Mouse (Mus musculus): ENCODE measurements around the gene Tmem182. TPM values are rescaled to one million over a fixed set of nuclear protein-coding genes. Genes with fewer than 3 reads are reported as not detected.

Tmem182 gene
- not detected in 2 replicates for total RNA-seq (2012; rRNA removed)
- total RNA-seq (2014; rRNA removed) = not detected in 2 replicates
- polyA plus RNA-seq (2012; ENCODE audit: insufficient read length, low read depth) = not detected in 2 replicates

DNA sequence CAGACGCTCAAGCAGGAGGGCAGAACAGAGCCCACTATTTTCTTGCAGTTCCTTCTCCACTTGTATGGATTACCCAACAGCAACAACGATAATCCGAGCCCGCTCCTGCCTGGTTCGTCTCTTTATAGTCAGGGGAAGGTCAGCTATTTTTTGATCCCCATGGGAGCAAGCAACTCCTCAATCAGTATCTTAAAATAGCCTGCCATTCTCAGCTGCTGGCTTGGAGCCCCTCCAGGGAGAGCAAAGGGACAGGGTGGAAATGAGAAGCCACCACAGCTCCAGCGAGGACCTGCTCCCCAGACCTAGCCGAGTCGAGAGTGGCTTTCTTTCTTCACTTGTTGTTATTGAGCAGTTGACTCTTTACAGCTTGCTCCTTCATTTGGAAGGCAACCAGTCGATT, at the start of gene Tmem182:
Gene Tmem182 (plus strand): TSS at position 251 of the 400 bp plus-strand sequence.
- H3K9me3 ChIP-seq (replicated peaks; ENCODE audit: low read length) = peaks cover 51% of the 10 kb centered on the region
- H3K79me2 ChIP-seq (replicated peaks; ENCODE audit: control insufficient read depth, extremely low read depth, insufficient read depth, poor library complexity, severe bottlenecking) = no peaks in the 10 kb centered on the region
- H3K27ac ChIP-seq (ENCODE audit: insufficient read depth, low read depth) = no peak within 1 kb of the TSS
- H3K4me3 ChIP-seq (replicated peaks in 1 of 3; ENCODE audit: low read depth in 2 of 3, low read length in 2 of 3, poor library complexity in 1 of 3) = no peak within 1 kb of the TSS
- TF ChIP-seq MXI1 (IDR thresholded peaks at IDR 0.05; ENCODE audit: low read depth, low read length) = no peak
- no peak for TF ChIP-seq TBP (conservative IDR thresholded peaks at IDR 0.05; ENCODE audit: low read depth, low read length)
- TF ChIP-seq MYC (IDR thresholded peaks at IDR 0.05; ENCODE audit: low read depth, low read length) = no peak
- no peak for TF ChIP-seq POLR2A (IDR thresholded peaks at IDR 0.05; ENCODE audit: low read depth, low read length)
- no peak for TF ChIP-seq KAT2A (IDR thresholded peaks at IDR 0.05; ENCODE audit: insufficient replicate concordance, low read length)
- no peak for TF ChIP-seq TCF12 (IDR thresholded peaks at IDR 0.05; ENCODE audit: low read depth, low read length)
- TF ChIP-seq ETS1 (conservative IDR thresholded peaks at IDR 0.05; ENCODE audit: low read depth, low read length) = no peak
- TF ChIP-seq ZC3H11A (IDR thresholded peaks at IDR 0.05; ENCODE audit: low read depth, low read length) = no peak
- TF ChIP-seq POLR2AphosphoS2 (IDR thresholded peaks at IDR 0.05; ENCODE audit: low read depth, low read length) = no peak
- no peaks in the 10 kb centered on the region for H3K4me1 ChIP-seq (ENCODE audit: control insufficient read depth in 1 of 2, insufficient read depth in 2 of 2)
- DNase-seq (ENCODE audit: extremely low read depth) = no peak
- no peaks in the 10 kb centered on the region for H3K27me3 ChIP-seq (replicated peaks)
- H3K36me3 ChIP-seq (replicated peaks in 1 of 2; ENCODE audit: control insufficient read depth in 1 of 2, insufficient read depth in 1 of 2, low read length in 1 of 2) = no peaks in the 10 kb centered on the region
- dilution Hi-C loops (cut with MboI; ENCODE audit: extremely low pct_ligation_motif_present, extremely low pct_unique_long_range_greater_than_20kb, low sequenced_read_pairs) (no loop called here), in situ Hi-C loops (cut with MboI; ENCODE audit: low pct_ligation_motif_present, low pct_unique_long_range_greater_than_20kb, low sequenced_read_pairs) (no loop called here)
- no peak within 1 kb of the TSS for H3K9ac ChIP-seq (ENCODE audit: insufficient read depth, low read depth)
- no peak within 1 kb of the TSS for H3K4me2 ChIP-seq (ENCODE audit: insufficient read depth, low read depth, poor library complexity, severe bottlenecking)

DNA sequence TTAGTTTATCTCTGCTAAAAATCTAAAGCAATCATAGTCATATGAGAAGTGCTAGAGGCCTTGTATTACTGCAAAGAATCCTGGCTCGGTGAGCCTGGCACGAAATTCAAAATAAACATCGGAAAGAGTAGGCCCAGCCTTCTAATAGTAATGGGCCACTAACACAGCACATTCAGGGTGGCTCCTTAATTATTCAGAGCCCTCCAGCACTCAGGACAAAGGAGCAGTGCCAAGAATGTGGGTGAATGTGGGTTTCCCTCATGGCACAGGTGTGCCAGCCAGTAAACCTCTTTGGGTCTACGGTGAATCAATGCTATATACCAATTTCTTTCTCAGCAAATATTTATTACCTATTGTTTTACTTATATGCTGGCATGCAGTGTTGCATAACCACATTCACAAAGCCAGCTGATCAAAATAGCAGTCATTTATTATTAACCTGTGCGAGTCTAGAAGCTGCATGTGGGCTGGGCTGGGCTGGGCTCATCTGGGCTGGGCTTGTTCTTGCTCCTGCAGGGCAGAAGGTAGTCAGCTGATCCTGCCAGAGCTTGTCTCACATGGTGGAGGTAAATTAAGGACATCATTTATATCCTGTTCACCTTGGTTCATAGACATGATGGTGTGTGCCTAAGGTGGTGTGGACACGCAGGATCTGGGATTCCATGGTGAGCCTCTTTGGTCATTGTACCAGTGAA, 45.5 kb upstream of the Tmem182 start:
- Histone ChIP-seq H3K4me3 (replicated peaks in 1 of 3; ENCODE audit: low read depth in 2 of 3, low read length in 2 of 3, poor library complexity in 1 of 3) (no peak overlapping the region), H3K27me3 (replicated peaks) (no peaks in the 10 kb centered on the region), H3K4me2 (ENCODE audit: insufficient read depth, low read depth, poor library complexity, severe bottlenecking) (no peak overlapping the region), H3K4me1 (ENCODE audit: control insufficient read depth in 1 of 2, insufficient read depth in 2 of 2) (no peaks in the 10 kb centered on the region), H3K79me2 (replicated peaks; ENCODE audit: control insufficient read depth, extremely low read depth, insufficient read depth, poor library complexity, severe bottlenecking) (no peaks in the 10 kb centered on the region), H3K36me3 (replicated peaks in 1 of 2; ENCODE audit: control insufficient read depth in 1 of 2, insufficient read depth in 1 of 2, low read length in 1 of 2) (no peaks in the 10 kb centered on the region), H3K27ac (ENCODE audit: insufficient read depth, low read depth) (no peak overlapping the region), H3K9me3 (replicated peaks; ENCODE audit: low read length) (peaks cover 68% of the 10 kb centered on the region), H3K9ac (ENCODE audit: insufficient read depth, low read depth) (no peak overlapping the region)
- no peak for DNase-seq (ENCODE audit: extremely low read depth)
- in situ Hi-C loops (cut with MboI; ENCODE audit: low pct_ligation_motif_present, low pct_unique_long_range_greater_than_20kb, low sequenced_read_pairs) (no loop called here), dilution Hi-C loops (cut with MboI; ENCODE audit: extremely low pct_ligation_motif_present, extremely low pct_unique_long_range_greater_than_20kb, low sequenced_read_pairs) (no loop called here)
- TF ChIP-seq MEF2A (IDR thresholded peaks at IDR 0.05; ENCODE audit: borderline replicate concordance, low read depth, low read length) (no peak), CHD2 (IDR thresholded peaks at IDR 0.05; ENCODE audit: low read length) (no peak), HCFC1 (IDR thresholded peaks at IDR 0.05; ENCODE audit: low read depth, low read length) (no peak), POLR2A (IDR thresholded peaks at IDR 0.05; ENCODE audit: low read depth, low read length) (no peak), CHD1 (IDR thresholded peaks at IDR 0.05; ENCODE audit: low read depth, low read length) (no peak), NELFE (IDR thresholded peaks at IDR 0.05; ENCODE audit: low read depth, low read length) (no peak), ZKSCAN1 (IDR thresholded peaks at IDR 0.05; ENCODE audit: borderline replicate concordance, low read depth, low read length) (no peak), TCF12 (IDR thresholded peaks at IDR 0.05; ENCODE audit: low read depth, low read length) (no peak), SIN3A (IDR thresholded peaks at IDR 0.05; ENCODE audit: low read length) (no peak), MYC (IDR thresholded peaks at IDR 0.05; ENCODE audit: low read depth, low read length) (no peak)
